Mouse (Mus musculus): ENCODE data around the gene Asic2. TPM values are rescaled to one million over a fixed set of nuclear protein-coding genes. Genes with fewer than 3 reads are reported as not detected.

Asic2 gene
- polyA plus RNA-seq (2015; fragmentation: Nextera tagmentation; extraction: Ambion mirVana), result 0.02 TPM in 1 of 2 replicates, not detected in the other

- no peak within 1 kb of the TSS for H3K27ac ChIP-seq (ENCODE audit: low read length)
- H3K4me1 ChIP-seq (ENCODE audit: control insufficient read depth, low read depth, low read length), result no peaks in the 10 kb centered on the region
- H3K9ac ChIP-seq (ENCODE audit: low read depth, low read length), result no peak within 1 kb of the TSS
- peaks cover 16% of the 10 kb centered on the region for H3K27me3 ChIP-seq (ENCODE audit: control insufficient read depth, insufficient read depth, low read depth, low read length)
- H3K4me2 ChIP-seq (ENCODE audit: low read depth, low read length), result no peak within 1 kb of the TSS
- ATAC-seq (ENCODE audit: low read depth), result no peak
- 5% methylated on average over 29 of the region's 29 CpGs for WGBS (ENCODE audit: insufficient replicate concordance)
- H3K4me3 ChIP-seq (ENCODE audit: low read depth, low read length), result no peak within 1 kb of the TSS
- no peaks in the 10 kb centered on the region for H3K36me3 ChIP-seq (ENCODE audit: control insufficient read depth, insufficient read depth)
- no peaks in the 10 kb centered on the region for H3K9me3 ChIP-seq (replicated peaks; ENCODE audit: control insufficient read depth, low read length)
These were observed at the start of gene Asic2 for GRCm38 (mm10) chr11:81968401-81968881. Gene Asic2 (minus strand): TSS chr11:81968457.

GRCm38 (mm10) chr11:82016181-82016780, 48.0 kb upstream of the Asic2 start:
- no peak overlapping the region for H3K4me3 ChIP-seq (ENCODE audit: low read depth, low read length)
- 48% methylated on average over 3 of the region's 3 CpGs for WGBS (ENCODE audit: insufficient replicate concordance)

GRCm38 (mm10) chr11:82015066-82015465, 46.8 kb upstream of the Asic2 start:
- no peak overlapping the region for H3K27ac ChIP-seq (ENCODE audit: low read length)
- H3K27me3 ChIP-seq (ENCODE audit: control insufficient read depth, insufficient read depth, low read depth, low read length), result no peaks in the 10 kb centered on the region
- no peaks in the 10 kb centered on the region for H3K36me3 ChIP-seq (ENCODE audit: control insufficient read depth, insufficient read depth)
- WGBS (ENCODE audit: insufficient replicate concordance), result 27% methylated on average over 2 of the region's 2 CpGs
- no peak for ATAC-seq (ENCODE audit: low read depth)
- H3K4me2 ChIP-seq (ENCODE audit: low read depth, low read length), result no peak overlapping the region
- H3K9me3 ChIP-seq (replicated peaks; ENCODE audit: control insufficient read depth, low read length), result no peaks in the 10 kb centered on the region
- H3K4me1 ChIP-seq (ENCODE audit: control insufficient read depth, low read depth, low read length), result no peaks in the 10 kb centered on the region
- H3K9ac ChIP-seq (ENCODE audit: low read depth, low read length), result no peak overlapping the region
- H3K4me3 ChIP-seq (ENCODE audit: low read depth, low read length), result no peak overlapping the region

More at GRCm38 (mm10) chr11:82016181-82016780, 48.0 kb upstream of the Asic2 start:
- Histone ChIP-seq H3K9ac (ENCODE audit: low read depth, low read length) (no peak overlapping the region), H3K4me1 (ENCODE audit: control insufficient read depth, low read depth, low read length) (no peaks in the 10 kb centered on the region), H3K36me3 (ENCODE audit: control insufficient read depth, insufficient read depth) (no peaks in the 10 kb centered on the region), H3K9me3 (replicated peaks; ENCODE audit: control insufficient read depth, low read length) (no peaks in the 10 kb centered on the region), H3K27me3 (ENCODE audit: control insufficient read depth, insufficient read depth, low read depth, low read length) (no peaks in the 10 kb centered on the region), H3K4me2 (ENCODE audit: low read depth, low read length) (no peak overlapping the region), H3K27ac (ENCODE audit: low read length) (no peak overlapping the region)
- ATAC-seq (ENCODE audit: low read depth), result no peak

- ATAC-seq (ENCODE audit: low read depth), result no peak
- WGBS (ENCODE audit: insufficient replicate concordance), result 53% methylated on average over 1 of the region's 1 CpGs
- H3K9me3 ChIP-seq (replicated peaks; ENCODE audit: control insufficient read depth, low read length), result no peaks in the 10 kb centered on the region
- no peak overlapping the region for H3K27ac ChIP-seq (ENCODE audit: low read length)
- H3K4me2 ChIP-seq (ENCODE audit: low read depth, low read length), result no peak overlapping the region
- no peak overlapping the region for H3K9ac ChIP-seq (ENCODE audit: low read depth, low read length)
- no peaks in the 10 kb centered on the region for H3K36me3 ChIP-seq (ENCODE audit: control insufficient read depth, insufficient read depth)
- no peaks in the 10 kb centered on the region for H3K27me3 ChIP-seq (ENCODE audit: control insufficient read depth, insufficient read depth, low read depth, low read length)
- no peaks in the 10 kb centered on the region for H3K4me1 ChIP-seq (ENCODE audit: control insufficient read depth, low read depth, low read length)
- H3K4me3 ChIP-seq (ENCODE audit: low read depth, low read length), result no peak overlapping the region
These were observed 45.5 kb upstream of the Asic2 start for GRCm38 (mm10) chr11:82013756-82014155.

GRCm38 (mm10) chr11:82011411-82012193, 43.3 kb upstream of the Asic2 start:
- Histone ChIP-seq H3K27ac (ENCODE audit: low read length) (no peak overlapping the region), H3K36me3 (ENCODE audit: control insufficient read depth, insufficient read depth) (no peaks in the 10 kb centered on the region), H3K27me3 (ENCODE audit: control insufficient read depth, insufficient read depth, low read depth, low read length) (no peaks in the 10 kb centered on the region), H3K4me1 (ENCODE audit: control insufficient read depth, low read depth, low read length) (no peaks in the 10 kb centered on the region), H3K4me3 (ENCODE audit: low read depth, low read length) (no peak overlapping the region), H3K9ac (ENCODE audit: low read depth, low read length) (no peak overlapping the region), H3K4me2 (ENCODE audit: low read depth, low read length) (no peak overlapping the region), H3K9me3 (replicated peaks; ENCODE audit: control insufficient read depth, low read length) (no peaks in the 10 kb centered on the region)
- 54% methylated on average over 8 of the region's 8 CpGs for WGBS (ENCODE audit: insufficient replicate concordance)
- ATAC-seq (ENCODE audit: low read depth), result no peak

- H3K9me3 ChIP-seq (replicated peaks; ENCODE audit: control insufficient read depth, low read length), result no peaks in the 10 kb centered on the region
- WGBS (ENCODE audit: insufficient replicate concordance), result 69% methylated on average over 3 of the region's 3 CpGs
These were observed 41.9 kb upstream of the Asic2 start for GRCm38 (mm10) chr11:82010115-82010514.

GRCm38 (mm10) chr11:82006796-82007423, 38.7 kb upstream of the Asic2 start:
- H3K36me3 ChIP-seq (ENCODE audit: control insufficient read depth, insufficient read depth), result no peaks in the 10 kb centered on the region
- no peaks in the 10 kb centered on the region for H3K4me1 ChIP-seq (ENCODE audit: control insufficient read depth, low read depth, low read length)
- H3K4me3 ChIP-seq (ENCODE audit: low read depth, low read length), result no peak overlapping the region
- 0 out of 2 replicates have a peak overlapping the region, but pooled peaks have one; percentile 17 for H3K27ac ChIP-seq (ENCODE audit: low read length)
- WGBS (ENCODE audit: insufficient replicate concordance), result 6% methylated on average over 12 of the region's 12 CpGs
- H3K9ac ChIP-seq (ENCODE audit: low read depth, low read length), result no peak overlapping the region
- no peak for ATAC-seq (ENCODE audit: low read depth)
- H3K9me3 ChIP-seq (replicated peaks; ENCODE audit: control insufficient read depth, low read length), result no peaks in the 10 kb centered on the region
- H3K4me2 ChIP-seq (ENCODE audit: low read depth, low read length), result no peak overlapping the region
- no peaks in the 10 kb centered on the region for H3K27me3 ChIP-seq (ENCODE audit: control insufficient read depth, insufficient read depth, low read depth, low read length)

More at GRCm38 (mm10) chr11:82010115-82010514, 41.9 kb upstream of the Asic2 start:
- no peaks in the 10 kb centered on the region for H3K36me3 ChIP-seq (ENCODE audit: control insufficient read depth, insufficient read depth)
- no peak overlapping the region for H3K9ac ChIP-seq (ENCODE audit: low read depth, low read length)
- ATAC-seq (ENCODE audit: low read depth), result no peak
- H3K27ac ChIP-seq (ENCODE audit: low read length), result no peak overlapping the region
- no peak overlapping the region for H3K4me2 ChIP-seq (ENCODE audit: low read depth, low read length)
- no peaks in the 10 kb centered on the region for H3K4me1 ChIP-seq (ENCODE audit: control insufficient read depth, low read depth, low read length)
- H3K27me3 ChIP-seq (ENCODE audit: control insufficient read depth, insufficient read depth, low read depth, low read length), result no peaks in the 10 kb centered on the region
- no peak overlapping the region for H3K4me3 ChIP-seq (ENCODE audit: low read depth, low read length)

- no peaks in the 10 kb centered on the region for H3K4me1 ChIP-seq (ENCODE audit: control insufficient read depth, low read depth, low read length)
- H3K27ac ChIP-seq (ENCODE audit: low read length), result no peak overlapping the region
- no peak overlapping the region for H3K4me3 ChIP-seq (ENCODE audit: low read depth, low read length)
- no peak overlapping the region for H3K9ac ChIP-seq (ENCODE audit: low read depth, low read length)
- H3K36me3 ChIP-seq (ENCODE audit: control insufficient read depth, insufficient read depth), result no peaks in the 10 kb centered on the region
- no peaks in the 10 kb centered on the region for H3K9me3 ChIP-seq (replicated peaks; ENCODE audit: control insufficient read depth, low read length)
- no peak overlapping the region for H3K4me2 ChIP-seq (ENCODE audit: low read depth, low read length)
- no peak for ATAC-seq (ENCODE audit: low read depth)
- 20% methylated on average over 2 of the region's 2 CpGs for WGBS (ENCODE audit: insufficient replicate concordance)
- no peaks in the 10 kb centered on the region for H3K27me3 ChIP-seq (ENCODE audit: control insufficient read depth, insufficient read depth, low read depth, low read length)
These were observed 36.6 kb upstream of the Asic2 start for GRCm38 (mm10) chr11:82004810-82005209.

All from liver, embryonic 16.5 days (tissue).